Mouse (Mus musculus) myocyte (in vitro differentiated cells): ENCODE measurements around the gene Arhgef16.

Experiments
- CEBPB ChIP-seq: IDR thresholded peaks from 2 replicates; pipeline ENCODE4 v1.6.1; 2011; ENCODE audit warnings: mild to moderate bottlenecking, moderate library complexity; ENCODE audit not compliant: poor library complexity, insufficient read depth, severe bottlenecking
- E2F4 ChIP-seq: IDR thresholded peaks from one replicate; pipeline ENCODE4 v1.6.1; 2011; ENCODE audit warnings: mild to moderate bottlenecking, control low read depth, moderate library complexity; ENCODE audit not compliant: insufficient read depth
- MAX ChIP-seq: IDR thresholded peaks from one replicate; pipeline ENCODE4 v1.6.1; 2011; ENCODE audit warnings: low read depth, mild to moderate bottlenecking, control low read depth
- MYOD1 ChIP-seq, 3 experiments: IDR thresholded peaks; one replicate each; pipeline ENCODE4 v1.6.1; 2011; ENCODE audit warnings: control low read depth in 2 of 3, low read depth in 2 of 3, mild to moderate bottlenecking in 2 of 3, moderate library complexity in 1 of 3; ENCODE audit not compliant: insufficient read length in 2 of 3, control insufficient read depth in 1 of 3
- MYOG ChIP-seq, 3 experiments: IDR thresholded peaks; one replicate each; pipeline ENCODE4 v1.6.1; 2011; ENCODE audit warnings: control low read depth in 2 of 3, low read depth in 2 of 3, mild to moderate bottlenecking in 2 of 3; ENCODE audit not compliant: insufficient read length in 2 of 3, control insufficient read depth in 1 of 3, insufficient read depth in 1 of 3
- POLR2A ChIP-seq: IDR thresholded peaks from one replicate; pipeline ENCODE4 v1.6.1; 2011; ENCODE audit warnings: low read depth, mild to moderate bottlenecking, control low read depth, moderate library complexity; ENCODE audit not compliant: insufficient read length
- POLR2AphosphoS2 ChIP-seq: IDR thresholded peaks from one replicate; pipeline ENCODE4 v1.6.1; 2011; ENCODE audit warnings: low read depth, control low read depth; ENCODE audit not compliant: insufficient read length
- REST ChIP-seq: IDR thresholded peaks from one replicate; pipeline ENCODE4 v1.6.1; 2011; ENCODE audit warnings: mild to moderate bottlenecking, control low read depth, moderate library complexity; ENCODE audit not compliant: insufficient read depth, insufficient read length
- SRF ChIP-seq: IDR thresholded peaks from one replicate; pipeline ENCODE4 v1.6.1; 2011; ENCODE audit warnings: low read depth; ENCODE audit not compliant: control insufficient read depth, insufficient read length
- TCF12 ChIP-seq: IDR thresholded peaks from one replicate; pipeline ENCODE4 v1.6.1; 2011; ENCODE audit warnings: mild to moderate bottlenecking, control low read depth; ENCODE audit not compliant: poor library complexity, insufficient read depth, severe bottlenecking
- TCF3 ChIP-seq: IDR thresholded peaks from one replicate; pipeline ENCODE4 v1.6.1; 2011; ENCODE audit warnings: low read depth, control low read depth; ENCODE audit not compliant: insufficient read length
- USF1 ChIP-seq: IDR thresholded peaks from one replicate; pipeline ENCODE4 v1.6.1; 2011; ENCODE audit warnings: low read depth, mild to moderate bottlenecking, control low read depth, moderate library complexity

DNA sequence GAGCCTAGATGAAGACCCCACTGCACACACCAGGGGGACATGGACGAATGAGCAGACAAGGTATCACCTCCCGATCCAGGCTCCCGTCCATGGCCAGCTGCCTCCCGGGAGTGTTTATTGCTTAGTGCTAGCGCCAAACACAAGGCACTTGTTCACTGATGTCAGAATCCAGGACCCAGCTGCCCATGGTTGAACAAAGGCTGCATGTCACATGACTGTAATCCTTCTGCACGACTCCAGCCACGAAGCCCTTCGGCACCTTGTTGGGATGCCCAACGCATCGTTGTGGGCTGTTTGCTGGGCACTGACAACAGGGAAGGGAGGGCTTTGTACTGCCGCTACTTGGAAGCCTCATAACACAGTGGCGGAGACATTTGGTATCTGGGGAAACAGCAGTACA, 34.3 kb upstream of the Arhgef16 start, which contains the start of gene B230104I21Rik:
- no peak for TF ChIP-seq TCF12
- no peak for TF ChIP-seq POLR2A
- no peak for TF ChIP-seq CEBPB
- no peak for TF ChIP-seq MYOD1 (IDR thresholded peaks at IDR 0.05; ENCODE audit: control insufficient read depth in 1 of 3, insufficient read length in 2 of 3, low read depth in 2 of 3)
- no peak for TF ChIP-seq MYOG (IDR thresholded peaks at IDR 0.05; ENCODE audit: control insufficient read depth in 1 of 3, insufficient read depth in 1 of 3, insufficient read length in 2 of 3, low read depth in 2 of 3)
- TF ChIP-seq SRF: no peak
- no peak for TF ChIP-seq MAX
- TF ChIP-seq POLR2AphosphoS2: no peak
- no peak for TF ChIP-seq TCF3
- TF ChIP-seq E2F4: no peak
- no peak for TF ChIP-seq USF1
- TF ChIP-seq REST: no peak
